Mouse (Mus musculus) liver, embryonic 12.5 days (tissue): ENCODE results near the gene Dgat2. TPM values are rescaled to one million over a fixed set of nuclear protein-coding genes. Genes with fewer than 3 reads are reported as not detected.
A peak's percentile ranks its signal among the peaks of the same experiment; 100 is the strongest.

Experiments used
- ATAC-seq: fragments of 200-750 bp; cut with Nextera tagmentation; 2 replicates; pipeline ENCODE4 v1.8.0; 2017; ENCODE audit warnings: moderate number of reproducible peaks, mild to moderate bottlenecking, moderate library complexity
- H3K27ac ChIP-seq: fragments of 300-500 bp; sonication (generic); 2 replicates; pipeline ENCODE4 v1.5.1; 2016; ENCODE audit warnings: mild to moderate bottlenecking
- H3K27me3 ChIP-seq: fragments of 300-500 bp; sonication (generic); replicated peaks from 2 replicates; pipeline ENCODE4 v1.6.1; 2016; ENCODE audit warnings: mild to moderate bottlenecking, moderate library complexity
- H3K36me3 ChIP-seq: fragments of 300-500 bp; sonication (generic); 2 replicates; pipeline ENCODE4 v1.6.1; 2016; ENCODE audit warnings: mild to moderate bottlenecking, moderate library complexity
- H3K4me1 ChIP-seq: fragments of 300-500 bp; sonication (generic); 2 replicates; pipeline ENCODE4 v1.6.1; 2016
- H3K4me2 ChIP-seq: fragments of 300-500 bp; sonication (generic); 2 replicates; pipeline ENCODE4 v1.6.1; 2016; ENCODE audit warnings: mild to moderate bottlenecking, moderate library complexity
- H3K4me3 ChIP-seq: fragments of 300-500 bp; sonication (generic); 2 replicates; pipeline ENCODE4 v1.5.1; 2016; ENCODE audit warnings: mild to moderate bottlenecking, moderate library complexity
- H3K9ac ChIP-seq: fragments of 300-500 bp; sonication (generic); 2 replicates; pipeline ENCODE4 v1.6.1; 2016; ENCODE audit warnings: mild to moderate bottlenecking, moderate library complexity
- H3K9me3 ChIP-seq: fragments of 300-500 bp; sonication (generic); replicated peaks from 2 replicates; pipeline ENCODE4 v1.6.1; 2016; ENCODE audit warnings: mild to moderate bottlenecking, moderate library complexity
- WGBS: fragments of 180-500 bp; shearing (Covaris S2); methylation state at CpG from one replicate; pipeline ENCODE4 v1.1.7; 2016; ENCODE audit not compliant: insufficient replicate concordance; 5-methylcytosine and 5-hydroxymethylcytosine counted together
- polyA plus RNA-seq: library from polyadenylated mRNA; unstranded; fragments of >200 nt; fragmentation: Nextera tagmentation; extraction: Ambion mirVana; gene quantifications from 2 replicates; pipeline ENCODE4 v1.2.1, GENCODE M21; 2016

Gene Dgat2
- polyA plus RNA-seq, 1 experiment from 2014 or later = 59.3 TPM

- no peaks in the 10 kb centered on the region for H3K27me3 ChIP-seq
- H3K36me3 ChIP-seq = peaks cover 13% of the 10 kb centered on the region
- no peak overlapping the region for H3K4me3 ChIP-seq
- 0 out of 2 replicates have a peak, but pooled peaks cover 5% of the 10 kb centered on the region for H3K9me3 ChIP-seq
- WGBS = 57% methylated on average over 6 of the region's 6 CpGs
- no peak overlapping the region for H3K4me2 ChIP-seq
- peaks cover 51% of the 10 kb centered on the region for H3K4me1 ChIP-seq
- no peak overlapping the region for H3K9ac ChIP-seq
- H3K27ac ChIP-seq = no peak overlapping the region
- no peak for ATAC-seq
Observed at GRCm38 (mm10) chr7:99131819-99132353, 50.6 kb downstream of the Dgat2 start.

GRCm38 (mm10) chr7:99128965-99129364 is 53.6 kb downstream of the Dgat2 start:
- H3K27ac ChIP-seq = no peak overlapping the region
- H3K4me1 ChIP-seq = peaks cover 52% of the 10 kb centered on the region
- H3K9me3 ChIP-seq = peaks cover 8% of the 10 kb centered on the region; the same call in 1 of the 2 replicates
- ATAC-seq = no peak
- H3K9ac ChIP-seq = no peak overlapping the region
- no peak overlapping the region for H3K4me3 ChIP-seq
- no peaks in the 10 kb centered on the region for H3K27me3 ChIP-seq
- 75% methylated on average over 8 of the region's 8 CpGs for WGBS
- H3K4me2 ChIP-seq = no peak overlapping the region
- peaks cover 15% of the 10 kb centered on the region for H3K36me3 ChIP-seq

GRCm38 (mm10) chr7:99128020-99128950 is 54.2 kb downstream of the Dgat2 start:
- H3K4me3 ChIP-seq = no peak overlapping the region
- H3K27ac ChIP-seq = no peak overlapping the region
- no peak overlapping the region for H3K9ac ChIP-seq
- ATAC-seq = 0 out of 2 replicates have a peak, but pooled peaks have one; percentile 24
- no peaks in the 10 kb centered on the region for H3K27me3 ChIP-seq
- H3K4me2 ChIP-seq = no peak overlapping the region
- H3K4me1 ChIP-seq = peaks cover 59% of the 10 kb centered on the region
- H3K36me3 ChIP-seq = peaks cover 19% of the 10 kb centered on the region
- H3K9me3 ChIP-seq = peaks cover 8% of the 10 kb centered on the region; the same call in 1 of the 2 replicates
- WGBS = 49% methylated on average over 10 of the region's 10 CpGs

GRCm38 (mm10) chr7:99126057-99126456 is 56.5 kb downstream of the Dgat2 start:
- 78% methylated on average over 8 of the region's 8 CpGs for WGBS
- Histone ChIP-seq H3K27ac (no peak overlapping the region), H3K36me3 (peaks cover 19% of the 10 kb centered on the region), H3K4me2 (no peak overlapping the region), H3K4me1 (peaks cover 58% of the 10 kb centered on the region), H3K4me3 (no peak overlapping the region), H3K27me3 (no peaks in the 10 kb centered on the region), H3K9ac (no peak overlapping the region), H3K9me3 (peaks cover 8% of the 10 kb centered on the region; the same call in 1 of the 2 replicates)
- ATAC-seq = no peak

GRCm38 (mm10) chr7:99122651-99123050 is 59.9 kb downstream of the Dgat2 start:
- H3K9ac ChIP-seq = no peak overlapping the region
- ATAC-seq = no peak
- H3K4me1 ChIP-seq = peaks cover 47% of the 10 kb centered on the region
- 56% methylated on average over 5 of the region's 5 CpGs for WGBS
- 0 out of 2 replicates have a peak overlapping the region, but pooled peaks have one; percentile 30 for H3K27ac ChIP-seq
- H3K4me3 ChIP-seq = no peak overlapping the region
- no peak overlapping the region for H3K4me2 ChIP-seq
- peaks cover 8% of the 10 kb centered on the region; the same call in 1 of the 2 replicates for H3K9me3 ChIP-seq
- H3K36me3 ChIP-seq = peaks cover 21% of the 10 kb centered on the region
- no peaks in the 10 kb centered on the region for H3K27me3 ChIP-seq

GRCm38 (mm10) chr7:99120865-99121521 is 61.5 kb downstream of the Dgat2 start:
- WGBS = 43% methylated on average over 5 of the region's 5 CpGs
- Histone ChIP-seq H3K36me3 (peaks cover 33% of the 10 kb centered on the region), H3K9ac (no peak overlapping the region), H3K9me3 (peaks cover 8% of the 10 kb centered on the region; the same call in 1 of the 2 replicates), H3K4me3 (no peak overlapping the region), H3K27ac (no peak overlapping the region), H3K27me3 (no peaks in the 10 kb centered on the region), H3K4me1 (peaks cover 41% of the 10 kb centered on the region), H3K4me2 (no peak overlapping the region)
- peak; percentile 46 for ATAC-seq

- H3K9ac ChIP-seq = no peak overlapping the region
- H3K36me3 ChIP-seq = peaks cover 35% of the 10 kb centered on the region
- no peak overlapping the region for H3K27ac ChIP-seq
- WGBS = 38% methylated on average over 4 of the region's 4 CpGs
- H3K4me2 ChIP-seq = no peak overlapping the region
- no peak for ATAC-seq
- peaks cover 41% of the 10 kb centered on the region for H3K4me1 ChIP-seq
- peaks cover 7% of the 10 kb centered on the region; the same call in 1 of the 2 replicates for H3K9me3 ChIP-seq
- no peaks in the 10 kb centered on the region for H3K27me3 ChIP-seq
- H3K4me3 ChIP-seq = no peak overlapping the region
Observed at GRCm38 (mm10) chr7:99120082-99120481, 62.4 kb downstream of the Dgat2 start.

GRCm38 (mm10) chr7:99116781-99117180 is 65.7 kb downstream of the Dgat2 start:
- H3K36me3 ChIP-seq = peaks cover 30% of the 10 kb centered on the region
- no peak overlapping the region for H3K27ac ChIP-seq
- no peak overlapping the region for H3K4me2 ChIP-seq
- peaks cover 26% of the 10 kb centered on the region for H3K4me1 ChIP-seq
- no peak overlapping the region for H3K9ac ChIP-seq
- no peak for ATAC-seq
- H3K4me3 ChIP-seq = no peak overlapping the region
- no peaks in the 10 kb centered on the region for H3K9me3 ChIP-seq
- 69% methylated on average over 3 of the region's 3 CpGs for WGBS
- no peaks in the 10 kb centered on the region for H3K27me3 ChIP-seq

GRCm38 (mm10) chr7:99114006-99114726 is 68.4 kb downstream of the Dgat2 start:
- 81% methylated on average over 16 of the region's 16 CpGs for WGBS
- no peak for ATAC-seq
- H3K36me3 ChIP-seq = peaks cover 33% of the 10 kb centered on the region
- H3K9me3 ChIP-seq = no peaks in the 10 kb centered on the region
- H3K4me3 ChIP-seq = no peak overlapping the region
- H3K9ac ChIP-seq = no peak overlapping the region
- H3K27me3 ChIP-seq = no peaks in the 10 kb centered on the region
- H3K4me1 ChIP-seq = peaks cover 7% of the 10 kb centered on the region
- H3K4me2 ChIP-seq = no peak overlapping the region
- H3K27ac ChIP-seq = no peak overlapping the region

- H3K27ac ChIP-seq = no peak overlapping the region
Observed at GRCm38 (mm10) chr7:99107566-99107965, 75.0 kb downstream of the Dgat2 start.

GRCm38 (mm10) chr7:99106714-99107270 is 75.7 kb downstream of the Dgat2 start:
- H3K9ac ChIP-seq = no peak overlapping the region
- no peaks in the 10 kb centered on the region for H3K9me3 ChIP-seq
- WGBS = 64% methylated on average over 4 of the region's 4 CpGs
- peaks cover 31% of the 10 kb centered on the region for H3K4me1 ChIP-seq
- peaks cover 8% of the 10 kb centered on the region; the same call in 1 of the 2 replicates for H3K36me3 ChIP-seq
- ATAC-seq = no peak
- peak overlapping the region; percentile 36; the same call in 1 of the 2 replicates for H3K27ac ChIP-seq
- no peak overlapping the region for H3K4me2 ChIP-seq
- no peaks in the 10 kb centered on the region for H3K27me3 ChIP-seq
- H3K4me3 ChIP-seq = no peak overlapping the region

More at GRCm38 (mm10) chr7:99107566-99107965, 75.0 kb downstream of the Dgat2 start:
- ATAC-seq = no peak
- Histone ChIP-seq H3K36me3 (peaks cover 8% of the 10 kb centered on the region), H3K9ac (no peak overlapping the region), H3K9me3 (no peaks in the 10 kb centered on the region), H3K27me3 (no peaks in the 10 kb centered on the region), H3K4me3 (no peak overlapping the region), H3K4me2 (no peak overlapping the region), H3K4me1 (peaks cover 23% of the 10 kb centered on the region)
- 65% methylated on average over 3 of the region's 3 CpGs for WGBS
